Mouse (Mus musculus) CD4-positive, CD25-positive, alpha-beta regulatory T cell, adult 2 months (primary cell): ENCODE data around the gene Gm10974.

ENCODE experiments used
- DNase-seq: peaks from one replicate; pipeline ENCODE4 v3.0.0-alpha.2; 2012; ENCODE audit warnings: low read depth, low spot score

Gene Gm10974

GRCm38 (mm10) chr7:66359044-66359443 is 6.7 kb upstream of the Gm10974 start:
- DNase-seq = no peak

- no peak for DNase-seq
Measured at GRCm38 (mm10) chr7:66364491-66364890, 1.2 kb upstream of the Gm10974 start.

GRCm38 (mm10) chr7:66365411-66365810 is 294 bp upstream of the Gm10974 start:
- no peak for DNase-seq

GRCm38 (mm10) chr7:66369071-66369933 is 3.6 kb downstream of the Gm10974 start:
- DNase-seq = no peak

GRCm38 (mm10) chr7:66369934-66370445 is 4.3 kb downstream of the Gm10974 start:
- DNase-seq = no peak

GRCm38 (mm10) chr7:66370970-66371369 is 5.3 kb downstream of the Gm10974 start:
- DNase-seq = no peak

GRCm38 (mm10) chr7:66373391-66373790 is 7.7 kb downstream of the Gm10974 start:
- DNase-seq = no peak

- DNase-seq = no peak
Measured at GRCm38 (mm10) chr7:66375736-66376135, 10.0 kb downstream of the Gm10974 start.

- no peak for DNase-seq
Measured at GRCm38 (mm10) chr7:66376560-66376959, 10.9 kb downstream of the Gm10974 start.

- DNase-seq = peak; percentile 24
Measured at GRCm38 (mm10) chr7:66384213-66384612, 18.5 kb downstream of the Gm10974 start.

GRCm38 (mm10) chr7:66384891-66385290 is 19.2 kb downstream of the Gm10974 start:
- DNase-seq = no peak

GRCm38 (mm10) chr7:66385826-66386225 is 20.1 kb downstream of the Gm10974 start:
- no peak for DNase-seq

GRCm38 (mm10) chr7:66386411-66386810 is 20.7 kb downstream of the Gm10974 start:
- no peak for DNase-seq

- no peak for DNase-seq
Measured at GRCm38 (mm10) chr7:66387419-66387812, 21.7 kb downstream of the Gm10974 start.

- DNase-seq = peak; percentile 39
Measured at GRCm38 (mm10) chr7:66387813-66388521, 22.3 kb downstream of the Gm10974 start, which contains the start of gene Lrrk1. Gene Lrrk1, minus strand, starts transcription at chr7:66388350.

GRCm38 (mm10) chr7:66388621-66389532 is 23.2 kb downstream of the Gm10974 start:
- DNase-seq = peak; percentile 72

- DNase-seq = no peak
Measured at GRCm38 (mm10) chr7:66397288-66397687, 31.6 kb downstream of the Gm10974 start.

- no peak for DNase-seq
Measured at GRCm38 (mm10) chr7:66401605-66402004, 35.9 kb downstream of the Gm10974 start.

GRCm38 (mm10) chr7:66402876-66403275 is 37.2 kb downstream of the Gm10974 start:
- DNase-seq = no peak

GRCm38 (mm10) chr7:66404141-66404540 is 38.4 kb downstream of the Gm10974 start:
- DNase-seq = no peak

- no peak for DNase-seq
Measured at GRCm38 (mm10) chr7:66404802-66405201, 39.1 kb downstream of the Gm10974 start.
